Mouse (Mus musculus) heart, postnatal 0 days (tissue): ENCODE results near the gene Zfp775.

Experiments
- CTCF ChIP-seq: IDR thresholded peaks from 2 replicates; pipeline ENCODE4 v1.5.1; 2016; ENCODE audit warnings: antibody characterized with exemption, control low read depth, low read depth
- EP300 ChIP-seq: IDR thresholded peaks from 2 replicates; pipeline ENCODE4 v1.6.1; 2016; ENCODE audit warnings: antibody characterized with exemption, low read depth

- TF ChIP-seq CTCF, result no peak
- TF ChIP-seq EP300, result no peak
Observed at GRCm38 (mm10) chr6:48648779-48649178, 46.9 kb downstream of the Zfp775 start.
